Mouse (Mus musculus) MEL-GATA-1-ER (cell line): Measurements from ENCODE around the gene Dcp1b.

Experiments
- DNase-seq: peaks from one replicate; pipeline ENCODE4 v3.0.0-alpha.2; 2012; ENCODE audit warnings: low read depth; ENCODE audit errors: extremely low read depth

Gene Dcp1b

DNA sequence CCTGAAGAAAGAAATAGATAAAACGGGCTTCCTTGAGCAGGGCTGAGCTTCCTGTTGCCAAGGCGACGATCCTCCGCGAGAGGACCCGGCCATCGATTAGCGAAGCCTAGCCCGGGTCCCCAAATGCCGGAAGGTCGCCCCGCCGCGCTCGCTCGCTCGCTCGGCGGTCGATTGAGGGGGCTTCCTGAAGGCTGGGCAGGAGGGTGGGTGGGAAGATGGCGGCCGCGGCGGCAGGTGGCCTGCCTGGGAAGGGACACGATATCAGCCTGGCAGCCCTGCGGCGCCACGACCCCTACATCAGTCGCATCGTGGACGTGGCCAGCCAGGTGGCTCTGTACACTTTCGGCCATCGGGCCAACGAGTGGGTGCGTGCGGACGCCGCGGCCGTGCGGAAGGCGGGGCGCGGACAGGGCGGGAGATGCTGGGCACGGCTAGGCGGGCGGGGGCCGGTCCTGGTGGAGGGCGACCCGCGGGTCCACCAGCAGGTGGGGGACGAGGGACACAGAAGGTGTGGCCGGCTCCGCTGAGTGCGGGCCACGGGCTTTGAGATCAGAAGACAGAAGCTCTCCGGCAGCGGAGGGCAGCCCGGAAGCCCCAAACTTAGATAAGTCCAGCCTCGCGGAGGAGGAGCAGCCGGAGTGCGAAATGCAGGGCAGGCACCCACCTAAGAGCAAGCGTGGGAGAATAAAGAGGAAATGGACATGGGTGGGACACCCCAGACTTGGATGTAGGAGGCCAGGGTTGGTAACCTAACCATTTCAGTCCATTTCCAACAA lies at the start of gene Dcp1b:
TSS of gene Dcp1b (plus strand) at position 176 of the 776 bp plus-strand sequence.
- DNase-seq, result peak; percentile 84

DNA sequence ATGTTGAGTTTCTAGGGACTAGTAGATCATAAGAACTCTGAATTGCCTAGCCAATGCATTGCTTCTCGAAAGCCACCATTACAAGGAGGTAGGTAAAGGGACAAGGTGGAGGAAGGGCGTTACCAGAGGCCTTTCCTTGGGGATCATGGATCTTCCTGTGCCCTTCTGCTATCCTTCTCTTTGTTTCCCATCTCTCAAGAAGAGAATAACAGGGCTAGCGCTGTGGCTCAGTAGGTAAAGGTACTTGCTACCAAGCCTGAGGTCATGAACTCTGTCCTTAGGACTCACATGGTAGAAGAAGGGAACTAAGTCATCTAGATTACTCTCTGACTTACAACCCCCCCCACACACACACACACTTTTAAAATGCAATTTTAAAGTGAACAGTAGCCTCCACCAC lies 48.1 kb upstream of the Dcp1b start:
- no peak for DNase-seq

DNA sequence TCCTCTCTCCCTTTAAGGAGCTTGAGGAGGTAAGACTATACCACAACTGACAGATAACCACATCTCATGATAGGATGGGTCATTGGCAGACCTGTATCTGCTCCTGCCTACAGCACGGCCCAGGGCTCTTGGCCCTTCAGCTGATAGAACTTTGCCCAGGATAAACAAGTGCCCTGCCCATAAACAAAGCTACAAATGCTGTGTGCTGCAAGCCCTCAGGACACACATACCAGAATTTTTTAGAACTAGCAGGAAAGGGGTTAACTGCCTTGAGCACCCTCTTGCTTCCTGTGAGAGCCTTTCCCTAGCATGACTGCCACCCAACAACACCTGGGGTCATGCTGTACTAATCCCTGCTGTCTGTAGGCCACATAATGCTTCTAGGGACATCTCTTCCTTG lies 47.0 kb upstream of the Dcp1b start:
- DNase-seq, result no peak

DNA sequence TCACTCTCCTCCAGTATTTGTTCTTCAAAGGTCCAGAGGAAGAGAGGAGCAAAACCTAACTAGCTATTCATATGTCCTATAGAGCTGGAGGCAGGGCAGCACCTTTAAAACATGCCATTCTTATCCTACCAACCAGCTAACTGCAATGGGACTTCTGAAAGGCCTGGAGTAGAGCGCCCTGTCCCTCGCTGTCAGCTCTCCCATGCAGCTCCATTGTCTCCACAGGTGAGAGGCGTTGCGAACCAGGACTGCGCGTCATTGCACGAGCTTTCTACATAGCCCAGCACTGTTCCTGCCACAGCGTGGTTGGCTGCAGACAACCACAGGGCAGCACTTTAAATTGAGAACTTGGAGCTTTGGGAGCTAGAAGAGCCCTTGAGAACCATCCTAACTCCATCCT lies 46.5 kb upstream of the Dcp1b start:
- DNase-seq, result no peak

DNA sequence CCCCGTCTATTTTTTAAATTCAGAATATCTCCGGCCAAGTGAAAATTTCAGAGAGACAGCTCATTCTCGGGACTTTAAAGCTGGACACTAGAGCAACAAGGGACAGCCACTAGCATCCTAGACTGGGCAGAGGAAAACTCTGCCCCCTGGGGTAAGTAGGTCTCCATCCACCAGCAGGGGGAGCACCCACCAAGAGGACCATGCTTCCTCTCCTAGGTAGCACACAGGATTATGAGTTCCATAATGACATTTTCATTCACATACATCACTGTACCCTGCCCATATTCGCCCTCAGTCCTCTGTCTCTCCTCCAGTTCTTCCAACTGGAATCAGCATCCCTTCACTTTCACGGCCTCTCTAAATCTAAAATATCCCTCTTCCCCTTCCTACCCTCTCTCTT lies 45.4 kb upstream of the Dcp1b start:
- peak; percentile 9 for DNase-seq

DNA sequence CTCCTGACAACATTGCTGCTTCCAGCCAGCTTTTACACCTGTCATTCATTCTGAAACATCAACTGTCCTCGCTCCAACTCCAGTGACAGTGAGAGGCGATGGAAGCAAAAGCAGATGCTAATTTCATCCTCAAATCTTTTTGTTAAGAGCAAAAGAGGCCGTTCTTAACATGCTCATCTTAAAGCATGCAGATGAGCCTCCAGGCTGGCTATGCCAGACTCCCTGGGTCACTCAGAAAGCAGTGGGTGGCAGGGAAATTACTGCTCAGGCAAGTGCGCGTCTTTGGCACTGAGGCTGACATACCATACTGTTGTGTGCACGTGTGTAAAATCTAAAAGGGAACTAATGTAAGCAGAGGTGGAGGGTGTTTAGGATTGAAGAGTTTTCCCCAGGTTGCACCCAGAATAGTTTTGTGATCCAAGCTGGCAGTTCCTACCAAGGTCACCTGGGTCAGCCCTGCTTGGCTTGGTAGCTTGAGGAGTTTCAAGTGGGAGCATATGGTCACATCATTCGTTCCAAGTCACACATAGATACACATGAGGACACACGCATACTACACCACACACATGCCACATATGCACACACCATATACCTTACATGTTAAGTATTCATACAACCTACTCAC lies 42.8 kb upstream of the Dcp1b start:
- DNase-seq, result no peak

DNA sequence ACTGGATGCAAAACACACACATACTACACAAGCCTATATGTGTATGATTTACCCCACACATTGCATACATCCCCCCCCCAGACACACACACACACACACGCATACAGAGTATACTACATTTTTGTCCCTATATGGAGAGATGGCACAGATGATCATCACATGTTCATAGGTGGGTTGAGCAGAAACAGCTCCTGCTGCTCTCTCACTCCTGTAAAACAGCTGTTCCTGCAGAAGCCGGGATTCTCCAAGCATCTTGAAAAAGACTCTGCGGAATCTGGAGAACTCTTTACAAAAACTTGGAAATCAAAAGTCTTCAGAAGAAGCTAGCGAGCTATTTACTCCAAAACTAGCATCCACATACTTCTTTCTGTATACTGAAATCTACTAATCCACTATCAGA lies 42.2 kb upstream of the Dcp1b start:
- no peak for DNase-seq

DNA sequence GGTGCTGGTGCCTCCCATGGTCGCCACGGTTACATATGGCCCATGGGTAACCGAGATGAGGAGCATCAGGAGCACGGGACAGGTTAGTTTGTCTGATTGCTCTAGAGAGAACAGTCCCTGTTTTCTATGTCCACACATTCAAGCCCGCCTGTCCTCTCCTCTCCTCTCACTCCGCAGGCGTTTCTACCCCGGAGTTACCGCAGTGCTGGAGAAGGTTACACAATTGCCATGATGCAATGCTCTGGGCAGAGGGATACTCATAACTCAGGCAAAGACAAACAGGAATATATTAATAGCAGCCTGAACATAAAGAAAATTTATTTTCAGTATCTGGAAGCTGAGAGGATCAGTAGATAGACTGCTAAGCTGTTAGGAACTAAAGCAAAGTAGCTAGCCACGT lies 37.3 kb upstream of the Dcp1b start:
- no peak for DNase-seq

DNA sequence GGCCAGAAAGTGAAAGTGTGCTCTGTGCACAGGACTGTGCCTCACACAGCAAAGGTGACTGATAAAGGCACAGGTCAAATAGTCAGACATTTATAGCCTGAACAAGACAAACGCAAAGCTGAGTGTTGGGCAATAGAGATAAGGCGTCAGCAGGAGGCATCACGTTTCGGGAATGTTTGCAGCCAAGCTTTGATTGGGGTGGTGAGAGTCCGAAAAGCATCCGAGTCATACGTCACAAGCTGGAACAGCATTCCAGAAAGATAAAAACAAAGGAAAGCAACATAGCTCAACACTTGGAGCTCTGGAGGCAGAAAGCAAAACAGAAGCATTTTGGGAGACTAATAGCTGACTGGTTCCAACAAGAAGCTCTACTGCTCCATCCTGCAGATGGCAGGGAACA lies 35.5 kb upstream of the Dcp1b start:
- DNase-seq, result no peak

DNA sequence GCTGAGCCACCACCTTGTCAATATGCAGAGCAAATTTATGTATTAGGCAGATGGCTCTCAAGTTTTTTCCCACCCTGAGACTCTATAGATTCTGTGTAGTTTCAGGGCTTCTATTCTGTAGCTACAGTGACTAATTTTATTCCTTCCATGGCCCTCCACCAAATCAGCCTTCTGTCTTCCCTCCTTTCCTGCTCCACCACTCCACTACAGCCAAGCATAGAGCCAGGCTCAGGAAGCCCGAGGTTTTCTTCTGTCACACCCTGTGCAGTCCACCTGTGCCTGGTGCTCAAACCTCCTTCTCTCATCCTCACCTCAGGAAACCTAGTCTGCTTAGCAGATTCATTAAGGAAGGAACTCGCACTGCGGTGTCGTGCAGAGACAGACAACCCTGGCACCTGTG lies 29.9 kb upstream of the Dcp1b start:
- no peak for DNase-seq

DNA sequence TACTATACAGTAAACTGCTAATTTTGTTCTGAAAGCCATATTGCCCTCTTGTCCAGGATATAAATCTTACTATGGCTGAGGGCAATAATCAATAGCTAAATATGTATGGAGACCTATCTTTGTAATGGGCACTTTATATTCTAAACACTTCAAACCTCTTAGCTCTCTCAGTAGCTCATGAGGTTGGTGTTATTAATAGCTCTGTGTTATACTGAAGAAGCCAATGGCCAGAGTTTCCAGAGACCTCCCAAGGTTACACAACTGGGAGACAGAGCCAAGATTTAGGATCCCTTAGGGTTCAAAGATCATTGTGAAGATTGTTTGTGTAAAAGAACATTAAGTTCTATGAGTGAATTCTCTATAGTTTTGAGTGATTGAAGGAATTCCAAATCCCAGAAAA lies 9.4 kb upstream of the Dcp1b start:
- no peak for DNase-seq

DNA sequence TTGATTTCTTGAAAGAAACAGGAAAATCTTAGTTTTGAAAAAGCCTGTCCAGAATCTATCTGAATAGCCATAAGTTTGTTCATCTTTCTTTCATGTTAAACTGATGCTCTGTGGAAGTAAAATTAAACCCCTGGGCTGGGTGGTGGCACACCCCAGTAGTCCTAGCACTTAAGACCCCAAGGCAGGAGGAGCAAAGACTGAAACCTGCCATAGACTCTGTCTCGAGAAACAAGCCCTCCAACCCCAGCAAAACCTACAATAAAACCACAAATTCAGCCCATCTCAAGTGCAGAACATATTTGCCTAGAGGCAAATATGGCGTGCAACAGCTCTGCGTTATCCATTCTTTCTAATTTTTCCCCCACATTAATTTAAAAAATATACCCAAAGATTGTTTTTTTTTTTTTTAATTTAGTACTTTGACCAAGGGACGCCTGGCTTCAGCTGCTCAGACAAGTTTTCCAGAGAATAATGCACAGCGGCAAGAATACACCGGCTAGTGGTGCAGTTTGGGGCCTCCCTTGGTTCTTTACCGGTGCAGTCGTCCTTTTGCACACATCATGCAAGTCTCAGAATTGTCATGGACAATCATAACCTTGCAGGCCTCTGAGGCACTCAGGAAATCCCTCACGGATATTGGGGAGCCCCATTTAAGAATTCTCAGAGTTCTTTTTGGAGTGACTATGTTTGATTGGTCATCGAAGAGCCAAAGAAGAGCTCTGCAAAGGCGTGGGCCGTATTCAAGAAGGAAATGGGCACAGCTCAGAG lies 562 bp upstream of the Dcp1b start:
- no peak for DNase-seq

DNA sequence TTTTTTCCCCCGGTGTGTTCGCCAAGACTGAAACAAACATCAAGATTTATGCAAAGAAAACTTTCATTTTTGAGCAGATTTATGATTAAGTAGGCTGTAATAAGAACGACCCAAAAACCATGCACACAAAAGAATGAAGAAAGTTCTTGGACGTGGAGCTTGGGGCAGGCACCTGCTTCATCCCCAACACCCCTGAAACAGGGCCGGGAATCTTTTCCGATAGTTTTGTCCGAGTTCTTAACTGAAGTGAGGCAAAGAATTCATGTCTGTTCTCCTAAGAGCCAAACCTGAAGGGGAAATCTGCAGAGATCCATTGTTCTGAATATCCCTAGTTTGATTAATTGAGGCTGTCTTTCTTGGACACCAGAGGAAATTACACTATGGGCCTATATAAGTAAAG lies 1.1 kb downstream of the Dcp1b start:
- no peak for DNase-seq

DNA sequence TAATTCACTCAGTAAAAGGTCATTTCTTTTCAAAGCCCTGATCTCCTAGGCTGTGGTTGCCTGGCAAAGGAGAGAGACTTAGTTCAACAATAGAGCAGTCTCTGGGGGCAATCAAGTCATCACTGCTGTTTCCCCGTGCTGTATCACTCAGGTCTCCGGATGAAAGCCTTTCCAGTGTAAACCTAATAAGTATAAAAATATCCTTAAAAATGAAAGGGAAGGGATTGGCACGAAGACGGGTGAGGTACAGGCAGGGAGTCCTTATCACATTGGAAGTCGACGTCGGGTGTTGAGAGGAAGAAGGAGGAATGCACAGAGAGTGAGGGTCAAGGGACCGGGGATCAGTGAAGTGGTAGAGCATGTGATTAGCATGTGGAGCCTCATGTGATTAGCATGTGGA lies 2.0 kb downstream of the Dcp1b start:
- no peak for DNase-seq

DNA sequence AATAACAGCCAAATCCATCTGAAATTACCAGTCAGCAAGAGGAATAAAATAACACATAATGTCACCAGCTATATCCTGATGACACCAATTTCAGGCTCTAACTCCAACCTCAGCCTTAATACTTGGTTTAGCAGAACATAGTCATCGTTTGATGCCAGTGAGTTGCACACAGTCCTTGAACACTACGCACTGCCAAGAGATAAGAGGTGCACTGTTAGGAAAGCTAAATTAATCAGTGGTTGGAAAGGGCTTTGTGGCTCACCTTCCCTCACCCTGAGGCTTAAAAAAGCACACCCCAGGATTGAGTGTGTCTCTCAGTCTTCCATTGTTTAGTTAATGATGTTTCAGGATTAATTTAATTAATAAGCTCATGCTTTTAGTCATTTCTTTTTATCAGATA lies 5.1 kb downstream of the Dcp1b start:
- no peak for DNase-seq

DNA sequence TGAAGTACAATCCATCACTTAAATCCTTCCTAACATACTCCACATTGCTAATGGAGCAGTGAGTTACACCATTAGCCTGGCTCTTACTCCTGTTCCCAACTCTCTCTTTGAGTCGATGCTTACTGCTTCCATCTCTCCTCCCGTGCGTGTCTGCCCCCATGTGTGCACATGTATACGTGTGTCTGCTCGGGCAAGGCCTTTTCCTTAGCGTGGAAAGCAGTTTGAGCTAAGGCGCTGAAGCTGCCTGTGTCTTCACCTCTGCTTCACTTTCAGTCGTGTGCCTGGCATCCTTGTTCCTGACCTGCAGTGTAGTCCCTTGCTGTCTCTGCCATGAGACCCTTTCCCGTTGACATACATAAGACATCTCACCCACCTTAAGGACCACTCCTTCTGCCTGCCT lies 7.2 kb downstream of the Dcp1b start:
- no peak for DNase-seq

DNA sequence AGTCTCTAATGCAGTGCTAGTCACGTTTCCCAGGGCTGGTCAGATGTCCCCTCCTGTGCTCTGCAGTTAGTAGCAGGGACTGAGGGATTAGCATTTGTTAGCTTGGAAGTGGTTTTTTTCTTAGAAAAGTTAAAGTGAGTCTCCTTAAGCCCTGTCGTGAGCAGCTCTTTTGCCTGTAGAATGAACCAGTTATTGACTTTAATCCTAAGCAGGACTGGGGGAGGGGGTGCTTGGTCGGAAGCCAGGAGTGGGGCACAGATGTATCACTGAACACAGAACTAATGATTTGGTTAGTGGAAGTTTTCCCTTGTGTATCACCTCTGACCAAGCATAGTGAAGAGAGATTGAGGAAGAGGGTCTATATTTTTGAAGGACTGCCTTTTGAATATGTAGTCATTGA lies 8.7 kb downstream of the Dcp1b start:
- DNase-seq, result no peak

DNA sequence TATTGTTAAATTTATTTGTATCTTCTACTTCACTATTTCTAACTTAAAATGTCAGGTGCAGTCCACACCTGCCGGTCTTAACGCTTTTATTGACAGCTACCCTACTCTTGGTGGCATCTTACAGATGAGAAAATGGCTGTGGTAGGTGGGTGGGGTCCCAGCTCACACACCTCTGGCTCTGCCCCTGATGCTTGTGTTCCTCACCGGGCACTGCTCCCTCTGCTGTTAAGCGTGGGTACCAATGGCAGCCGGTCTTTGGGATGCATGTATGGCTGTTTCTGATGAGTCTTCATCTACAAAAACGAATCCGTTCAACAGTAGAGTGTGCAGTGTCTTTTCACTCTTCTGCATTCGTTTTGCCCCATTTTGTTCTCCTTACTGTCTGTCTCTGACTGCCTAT lies 11.6 kb downstream of the Dcp1b start:
- no peak for DNase-seq

DNA sequence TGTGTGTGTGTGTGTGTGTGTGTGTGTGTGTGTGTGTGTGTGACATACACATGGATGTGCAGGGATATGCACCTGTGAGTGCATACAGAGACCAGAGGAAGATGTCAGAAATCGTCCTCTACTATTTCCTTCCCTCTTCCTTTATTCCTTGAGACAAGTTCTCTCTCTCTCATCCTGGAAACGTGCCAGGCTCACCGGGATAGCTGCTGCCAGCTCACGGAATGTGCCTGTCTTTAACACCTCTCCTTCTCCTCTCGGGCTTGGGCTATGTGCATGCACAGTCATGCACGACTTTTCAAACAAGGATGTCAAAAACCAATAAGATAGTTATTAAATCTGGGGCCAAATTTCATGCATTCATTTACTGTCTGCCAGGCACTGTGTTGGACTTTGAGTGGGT lies 12.6 kb downstream of the Dcp1b start:
- DNase-seq, result no peak

DNA sequence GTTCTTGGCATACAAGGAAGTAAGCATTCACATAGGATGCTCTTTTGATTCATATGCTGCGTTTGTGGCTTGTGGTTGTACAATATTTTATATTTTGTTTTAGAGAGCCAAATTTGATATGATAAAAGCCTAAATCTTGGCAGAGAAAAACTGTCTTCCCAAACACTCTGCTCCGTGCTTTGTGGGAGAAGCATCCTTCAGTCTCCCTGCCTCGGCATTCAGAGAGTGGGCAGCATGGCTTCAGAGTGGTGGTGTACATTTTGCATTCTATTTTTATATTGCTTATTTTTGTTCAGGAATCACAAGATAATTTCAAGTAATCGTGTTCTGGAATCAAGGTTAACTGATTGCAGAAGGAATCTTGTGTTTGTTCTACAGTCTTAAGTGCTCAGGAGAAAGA lies 16.4 kb downstream of the Dcp1b start:
- DNase-seq, result no peak

DNA sequence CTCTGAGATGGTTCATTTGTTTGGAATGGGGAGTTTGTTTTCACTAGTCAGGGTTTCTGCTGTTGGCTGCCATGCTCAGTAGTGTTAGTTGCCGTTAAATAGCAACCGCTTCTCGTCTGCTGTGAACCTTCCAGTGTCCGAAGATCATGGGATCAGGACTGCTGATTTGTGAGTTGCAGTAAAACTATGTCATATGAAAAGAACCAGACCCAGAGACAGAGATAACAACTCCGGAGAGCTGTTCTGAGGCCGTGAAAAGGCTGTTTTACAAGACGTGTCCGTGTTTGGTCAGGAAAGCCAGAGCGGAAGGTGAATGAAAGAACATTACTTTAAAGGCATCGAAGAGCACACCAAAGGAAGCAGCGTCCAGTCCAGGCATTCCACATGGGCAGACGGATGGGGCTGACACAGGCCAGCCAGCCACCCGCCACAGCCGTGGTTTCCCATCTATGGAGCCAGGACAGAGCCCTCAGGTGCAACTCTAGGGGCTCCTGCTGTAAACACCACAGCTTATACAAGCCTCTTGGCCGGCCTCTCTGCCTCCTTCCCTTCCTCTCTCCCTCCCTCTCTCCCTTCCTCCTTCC lies 18.6 kb downstream of the Dcp1b start:
- no peak for DNase-seq

DNA sequence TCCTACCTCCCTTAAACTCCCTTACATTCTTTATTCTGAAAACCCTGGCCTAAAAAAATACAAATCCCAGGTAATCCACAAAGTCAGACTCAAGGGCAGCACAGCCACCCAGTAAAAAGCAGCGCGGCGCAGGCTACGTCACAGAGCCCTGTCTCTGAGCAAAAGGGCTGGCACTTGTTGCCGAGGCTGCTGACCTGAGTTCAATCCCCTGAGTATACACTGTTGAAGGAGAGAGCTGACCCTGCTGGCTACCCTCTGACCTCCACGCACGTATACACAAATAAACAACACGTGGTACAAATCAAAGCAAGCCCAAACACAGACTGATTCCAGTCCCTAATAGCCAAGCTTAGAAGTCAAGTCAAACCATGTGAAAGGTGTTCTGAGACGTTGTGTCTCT lies 19.1 kb downstream of the Dcp1b start:
- DNase-seq, result no peak
